Mouse (Mus musculus): ENCODE measurements around the gene Olfr1025-ps1.

Olfr1025-ps1 gene

GRCm38 (mm10) chr2:85914893-85915292 is at the start of gene Olfr1025-ps1:
Gene Olfr1025-ps1 (plus strand): TSS chr2:85915193.
- DNase-seq (ENCODE audit: low read depth in 1 of 2, low spot score in 2 of 2) = no peak

GRCm38 (mm10) chr2:85868294-85868693 is 46.7 kb upstream of the Olfr1025-ps1 start, which contains the start of gene Olfr1022:
Gene Olfr1022 (plus strand): TSS chr2:85868594.
- no peak for DNase-seq (ENCODE audit: low read depth in 1 of 2, low spot score in 2 of 2)

- DNase-seq (ENCODE audit: low read depth in 1 of 2, low spot score in 2 of 2) = no peak
These were observed 29.7 kb upstream of the Olfr1025-ps1 start, which contains the start of gene Olfr1023 for GRCm38 (mm10) chr2:85885340-85885739. Gene Olfr1023 (plus strand): TSS chr2:85885640.

DNA sequence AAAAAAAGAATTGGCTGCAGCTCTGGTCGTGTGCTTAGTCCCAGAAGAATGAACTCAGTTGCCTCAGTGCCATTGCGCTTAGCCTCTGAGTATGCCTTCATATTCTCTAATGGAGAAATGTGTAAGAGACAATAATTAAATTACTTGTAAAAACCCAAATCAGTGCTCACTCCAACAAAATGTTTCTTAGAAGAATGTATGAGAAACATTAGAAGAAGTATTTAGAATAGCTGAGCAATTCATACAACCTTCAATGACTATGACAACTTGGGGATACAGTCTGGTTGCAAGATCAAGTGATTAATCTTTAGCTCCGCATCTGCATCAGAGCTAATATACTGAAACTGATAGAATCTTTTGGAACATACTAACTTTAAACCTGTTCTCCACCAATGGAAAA is 10.0 kb upstream of the Olfr1025-ps1 start, which contains the start of gene Olfr1024:
Gene Olfr1024 (minus strand): TSS at position 101 of the 400 bp plus-strand sequence.
- DNase-seq (ENCODE audit: low read depth in 1 of 2, low spot score in 2 of 2) = no peak

- no peak for DNase-seq (ENCODE audit: low read depth in 1 of 2, low spot score in 2 of 2)
These were observed 1.8 kb upstream of the Olfr1025-ps1 start for GRCm38 (mm10) chr2:85913197-85913596.

GRCm38 (mm10) chr2:85921258-85921657 is 6.3 kb downstream of the Olfr1025-ps1 start, which contains the start of gene Olfr1026:
Gene Olfr1026 (plus strand): TSS chr2:85921558.
- DNase-seq (ENCODE audit: low read depth in 1 of 2, low spot score in 2 of 2) = no peak

GRCm38 (mm10) chr2:85950137-85950536 is 35.1 kb downstream of the Olfr1025-ps1 start, which contains the start of gene Olfr1028:
Gene Olfr1028 (plus strand): TSS chr2:85950437.
- no peak for DNase-seq (ENCODE audit: low read depth in 1 of 2, low spot score in 2 of 2)

Data from monocyte, adult 2 months (primary cell).